Mouse (Mus musculus) kidney, postnatal 36 days (tissue): ENCODE measurements around the gene Hoxa5.

ENCODE experiments used
- DNase-seq, 2 experiments: peaks; one replicate each; pipeline ENCODE4 v3.0.0; 2021 to 2022; ENCODE audit warnings: mixed read lengths in 2 of 2

The Hoxa5 gene

GRCm38 (mm10) chr6:52214271-52214670 lies 9.9 kb upstream of the Hoxa5 start:
- peak in 1 of 2 experiments; percentile 49 for DNase-seq

GRCm38 (mm10) chr6:52213119-52213986 lies 9.0 kb upstream of the Hoxa5 start, which contains the start of the genes Hoxa3 and Gm28308:
Gene Hoxa3, minus strand, starts transcription at chr6:52213336.
Gene Gm28308, minus strand, starts transcription at chr6:52213339.
- peak; percentile 85 to 88 for DNase-seq

GRCm38 (mm10) chr6:52212556-52213118 lies 8.2 kb upstream of the Hoxa5 start:
- peak; percentile 80 to 82 for DNase-seq

GRCm38 (mm10) chr6:52211961-52212360 lies 7.6 kb upstream of the Hoxa5 start:
- DNase-seq, result peak in 1 of 2 experiments; percentile 55

- peak; percentile 88 to 94 for DNase-seq
These were observed 7.0 kb upstream of the Hoxa5 start for GRCm38 (mm10) chr6:52211170-52211935.

- peak in 1 of 2 experiments; percentile 41 for DNase-seq
These were observed 5.3 kb upstream of the Hoxa5 start for GRCm38 (mm10) chr6:52209685-52210046.

- DNase-seq, result peak in 1 of 2 experiments; percentile 10
These were observed 4.7 kb upstream of the Hoxa5 start for GRCm38 (mm10) chr6:52208868-52209684.

GRCm38 (mm10) chr6:52208072-52208867 lies 3.9 kb upstream of the Hoxa5 start, which contains the start of gene Hoxa6:
Gene Hoxa6, minus strand, starts transcription at chr6:52208722.
- DNase-seq, result peak in 1 of 2 experiments; percentile 90

GRCm38 (mm10) chr6:52207684-52207976 lies 3.2 kb upstream of the Hoxa5 start:
- no peak for DNase-seq

GRCm38 (mm10) chr6:52206882-52207683 lies 2.7 kb upstream of the Hoxa5 start:
- peak in 1 of 2 experiments; percentile 10 for DNase-seq

- DNase-seq, result peak in 1 of 2 experiments; percentile 21
These were observed 1.5 kb upstream of the Hoxa5 start for GRCm38 (mm10) chr6:52205638-52206621.

- peak in 1 of 2 experiments; percentile 12 for DNase-seq
These were observed 834 bp upstream of the Hoxa5 start for GRCm38 (mm10) chr6:52205221-52205620.

- DNase-seq, result peak in 1 of 2 experiments; percentile 67
These were observed 877 bp downstream of the Hoxa5 start for GRCm38 (mm10) chr6:52203371-52204049.

GRCm38 (mm10) chr6:52203121-52203370 lies 1.3 kb downstream of the Hoxa5 start:
- peak; percentile 48 to 66 for DNase-seq

GRCm38 (mm10) chr6:52202362-52203120 lies 1.8 kb downstream of the Hoxa5 start:
- peak in 1 of 2 experiments; percentile 25 for DNase-seq

- no peak for DNase-seq
These were observed 3.1 kb downstream of the Hoxa5 start for GRCm38 (mm10) chr6:52201269-52201668.

GRCm38 (mm10) chr6:52200751-52201250 lies 3.6 kb downstream of the Hoxa5 start:
- DNase-seq, result no peak
